Mouse (Mus musculus): ENCODE results near the gene Gm28041.
"Not testable (repeated sequence)": the region's sequence is repeated elsewhere in the genome, so short reads cannot be mapped to it uniquely, and the experiment has no call there.

- peak; percentile 31; the same call in 1 of the 2 replicates for TF ChIP-seq CTCF (IDR thresholded peaks at IDR 0.05; ENCODE audit: low read depth, low read length)
- TF ChIP-seq POLR2A (IDR thresholded peaks at IDR 0.05; ENCODE audit: extremely low read depth, insufficient read depth, low read length): not testable (repeated sequence)
Measured at GRCm38 (mm10) chr13:67413634-67414033, 38.1 kb upstream of the Gm28041 start.

Measured in liver, adult 2 months (tissue).